In the genomic region with DNA sequence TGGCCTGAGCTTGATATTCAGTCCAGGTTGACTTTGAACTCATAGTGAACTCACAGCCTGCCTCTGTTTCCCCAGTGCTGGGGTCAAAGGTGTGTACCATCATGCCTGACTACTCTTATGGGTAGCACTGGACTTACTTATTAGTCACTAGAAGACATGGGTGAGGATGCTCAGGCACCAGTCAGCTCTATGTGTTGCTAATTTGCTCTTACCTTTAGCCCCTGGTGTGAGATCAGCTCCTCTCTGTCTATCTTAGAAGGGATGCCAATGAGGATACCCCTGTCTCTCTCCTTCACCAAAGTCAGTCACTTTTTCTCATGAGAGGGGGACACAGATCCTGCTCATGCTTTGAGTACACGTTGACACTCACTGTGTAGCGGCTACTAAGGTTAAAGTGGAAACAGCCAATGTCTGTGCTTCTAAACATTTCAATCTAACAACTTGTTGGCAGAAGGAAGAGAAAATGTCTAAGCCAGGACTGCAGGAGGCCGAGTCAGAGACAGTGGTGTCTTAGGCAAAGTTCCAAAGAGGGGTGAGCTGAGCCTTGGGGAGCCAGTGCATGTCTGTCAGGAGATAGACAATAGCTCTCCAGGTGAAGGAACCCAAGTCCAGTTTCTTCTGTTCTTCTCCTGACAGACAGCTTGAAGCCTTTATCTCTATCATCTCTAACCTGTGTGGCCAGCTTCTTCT, we compare ENCODE assay signal across 7 mouse cellular contexts.
"Had no signal": no experiment of that assay in that cellular context is flagged by ENCODE, and none has a peak within 500 bp of the region (broad histone marks: within the 10 kb centered on the region; RNA-seq: fewer than 3 reads in every experiment).

No protein-coding gene starts in this region.

- H3K27me3 ChIP-seq: limb, embryonic 15.5 days; midbrain, embryonic 15.5 days had no signal

- H3K4me3 ChIP-seq: limb, embryonic 15.5 days; liver, embryonic 13.5 days; midbrain, embryonic 10.5 days; midbrain, embryonic 15.5 days had no signal

- DNase-seq: liver, embryonic 13.5 days; lung, postnatal 4 days; right cerebral cortex, postnatal 25 days; thymus, postnatal 4 days had no signal

- H3K27ac ChIP-seq: limb, embryonic 15.5 days; liver, embryonic 13.5 days; midbrain, embryonic 10.5 days; midbrain, embryonic 15.5 days had no signal

- H3K36me3 ChIP-seq: limb, embryonic 15.5 days; liver, embryonic 13.5 days; midbrain, embryonic 10.5 days; midbrain, embryonic 15.5 days had no signal
